Mouse (Mus musculus) kidney, postnatal 10 days (tissue): ENCODE data around the gene Hint3.

ENCODE experiments used
- DNase-seq: peaks from one replicate; pipeline ENCODE4 v3.0.0; 2021; ENCODE audit warnings: mixed read lengths

Hint3 gene

DNA sequence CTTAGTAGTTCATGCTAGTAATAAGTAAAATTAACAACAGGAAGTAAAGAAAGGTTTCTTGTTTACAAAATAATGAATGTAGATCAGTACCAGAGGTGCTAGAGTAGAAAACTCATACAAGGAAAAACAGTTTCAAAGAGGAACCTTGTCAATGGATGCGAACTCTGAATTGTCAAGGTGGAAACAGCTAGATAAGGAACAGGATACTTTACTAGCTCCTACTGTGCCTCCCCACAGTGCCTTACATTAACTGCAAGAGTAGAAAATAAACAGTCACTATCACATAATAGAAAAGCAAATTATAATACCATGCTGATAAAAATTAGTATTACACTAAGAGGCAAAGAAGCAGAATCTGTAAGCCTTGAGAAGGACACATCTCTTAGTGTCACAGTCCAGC, 43.7 kb downstream of the Hint3 start:
- no peak for DNase-seq

DNA sequence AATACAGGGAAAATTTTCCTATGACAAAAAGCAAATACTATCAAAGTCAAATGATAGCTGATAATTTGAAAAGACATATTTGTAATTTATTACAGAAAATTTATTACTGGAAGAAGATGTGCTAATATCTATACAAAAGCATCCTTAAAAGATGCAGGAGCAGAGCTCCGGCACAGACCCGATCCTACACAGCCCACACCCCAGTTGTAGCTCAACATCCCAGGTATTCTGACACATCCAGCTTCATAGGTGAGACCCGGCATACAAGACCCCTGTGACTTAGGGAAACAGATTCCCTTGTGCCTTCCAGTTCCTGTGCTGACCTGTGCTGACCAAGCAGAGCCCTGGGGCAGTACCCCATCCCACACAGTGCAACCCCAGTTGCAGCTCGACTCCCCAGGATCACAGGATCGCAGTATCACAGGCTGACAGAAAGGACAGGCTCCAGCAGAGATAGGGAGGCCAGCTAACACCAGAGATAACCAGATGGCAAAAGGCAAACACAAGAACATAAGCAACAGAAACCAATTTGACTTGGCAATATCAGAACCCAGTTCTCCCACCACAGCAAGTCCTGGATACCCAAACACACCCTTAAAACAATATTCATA, 51.7 kb downstream of the Hint3 start:
- no peak for DNase-seq

DNA sequence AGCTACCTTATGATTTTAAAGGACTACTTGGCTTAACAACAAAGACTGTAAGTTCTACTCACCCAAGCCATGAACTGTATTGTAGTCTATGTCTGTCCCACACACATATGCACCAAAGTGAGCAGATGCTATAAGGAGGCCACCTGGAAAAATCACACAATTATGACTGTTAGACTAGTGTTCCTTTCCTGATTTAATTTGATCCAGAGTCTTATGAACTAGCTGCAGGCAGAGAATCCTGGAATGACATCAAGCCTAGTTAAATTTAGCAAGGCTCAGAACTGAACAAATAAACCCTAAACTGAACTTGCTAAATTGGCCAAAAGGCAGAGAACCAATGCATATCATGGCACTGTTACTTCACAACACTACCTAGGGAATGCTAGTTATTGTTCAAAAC, 63.1 kb downstream of the Hint3 start:
- no peak for DNase-seq

DNA sequence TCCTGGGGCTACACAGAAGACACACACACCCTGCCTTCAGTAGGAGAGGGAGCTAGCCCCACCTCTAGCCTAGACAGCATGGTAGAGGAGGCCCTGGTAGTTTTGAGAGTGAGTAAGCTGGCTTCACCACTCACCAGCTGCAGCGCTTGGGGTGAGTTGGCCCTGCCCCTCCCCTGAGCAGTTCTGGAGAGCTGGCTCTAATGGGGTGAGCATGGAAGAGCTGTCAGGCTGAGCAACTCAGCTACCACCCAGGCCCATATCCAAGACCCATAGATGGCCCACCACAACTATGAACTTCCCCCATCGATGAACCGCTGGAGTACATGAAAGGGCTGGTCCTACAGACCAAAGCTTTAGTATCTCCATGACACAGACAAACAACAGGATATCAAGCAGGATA, 64.8 kb downstream of the Hint3 start:
- no peak for DNase-seq
